Mouse (Mus musculus) forebrain, embryonic 11.5 days (tissue): ENCODE measurements at regions not wholly inside any gene's neighbourhood (a gene's known extent, or its start where the extent isn't known, plus 50 kb on each side); places are given as distances from the start of the nearest gene placed in this dataset.

Source experiments
- ATAC-seq: fragments of 200-750 bp; cut with Nextera tagmentation; replicated peaks from 2 replicates; pipeline ENCODE4 v1.8.0; 2017; ENCODE audit warnings: moderate TSS enrichment; ENCODE audit not compliant: low FRiP score
- DNase-seq: peaks from one replicate; pipeline ENCODE4 v3.0.0-alpha.2; 2017; ENCODE audit warnings: low spot score
- H3K27ac ChIP-seq: fragments of 300-500 bp; sonication (generic); 2 replicates; pipeline ENCODE4 v1.5.1; 2014; ENCODE audit warnings: low read depth, low read length
- H3K27me3 ChIP-seq: fragments of 300-500 bp; sonication (generic); 2 replicates; pipeline ENCODE4 v1.6.1; 2014; ENCODE audit warnings: mild to moderate bottlenecking, low read length, mixed read lengths; ENCODE audit not compliant: control insufficient read depth, insufficient read depth
- H3K36me3 ChIP-seq: fragments of 300-500 bp; sonication (generic); 2 replicates; pipeline ENCODE4 v1.6.1; 2014; ENCODE audit warnings: mild to moderate bottlenecking, low read length, moderate library complexity, mixed read lengths; ENCODE audit not compliant: control insufficient read depth, insufficient read depth
- H3K4me1 ChIP-seq: fragments of 300-500 bp; sonication (generic); replicated peaks from 2 replicates; pipeline ENCODE4 v1.6.1; 2014; ENCODE audit warnings: low read length, mixed read lengths; ENCODE audit not compliant: control insufficient read depth, insufficient read depth
- H3K4me2 ChIP-seq: fragments of 300-500 bp; sonication (generic); 2 replicates; pipeline ENCODE4 v1.6.1; 2014; ENCODE audit warnings: low read depth, mild to moderate bottlenecking, low read length, moderate library complexity, mixed read lengths; ENCODE audit not compliant: severe bottlenecking
- H3K4me3 ChIP-seq: fragments of 300-500 bp; sonication (generic); 2 replicates; pipeline ENCODE4 v1.5.1; 2014; ENCODE audit warnings: low read depth, low read length
- H3K9ac ChIP-seq: fragments of 300-500 bp; sonication (generic); 2 replicates; pipeline ENCODE4 v1.6.1; 2014; ENCODE audit warnings: low read length
- H3K9me3 ChIP-seq: fragments of 300-500 bp; sonication (generic); 2 replicates; pipeline ENCODE4 v1.6.1; 2016; ENCODE audit warnings: low read length, mixed read lengths; ENCODE audit not compliant: control insufficient read depth
- WGBS: fragments of 180-500 bp; shearing (Covaris S2); extraction: QIAGEN DNeasy Blood & Tissue Kit; methylation state at CpG from one replicate; pipeline ENCODE4 v1.1.7; 2014; 5-methylcytosine and 5-hydroxymethylcytosine counted together

DNA sequence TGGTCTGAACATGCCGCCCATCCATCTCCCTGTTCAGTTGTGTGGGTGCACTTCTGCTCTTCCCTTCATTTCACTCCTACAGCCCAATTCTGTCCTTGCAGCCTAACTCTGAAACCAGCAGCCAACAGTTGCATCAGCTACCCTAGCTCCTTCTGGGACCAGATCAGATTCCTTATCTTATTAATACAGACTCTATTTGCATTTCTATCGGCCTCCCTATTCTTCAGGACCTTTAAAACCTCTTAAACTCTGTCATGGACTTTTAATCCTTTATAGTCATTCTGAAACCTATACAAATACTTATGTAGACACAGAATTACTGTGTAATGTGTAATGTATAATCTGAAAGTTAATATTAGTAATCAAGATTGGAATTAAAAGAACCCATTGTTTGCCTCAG, 195.9 kb upstream of the Thbs1 start:
- Histone ChIP-seq H3K36me3 (no peaks in the 10 kb centered on the region), H3K27me3 (no peaks in the 10 kb centered on the region), H3K4me1 (no peaks in the 10 kb centered on the region), H3K9me3 (no peaks in the 10 kb centered on the region), H3K4me2 (no peak overlapping the region), H3K9ac (no peak overlapping the region), H3K27ac (no peak overlapping the region), H3K4me3 (no peak overlapping the region)
- DNase-seq: no peak
- 95% methylated on average over 2 of the region's 2 CpGs for WGBS
- no peak for ATAC-seq

DNA sequence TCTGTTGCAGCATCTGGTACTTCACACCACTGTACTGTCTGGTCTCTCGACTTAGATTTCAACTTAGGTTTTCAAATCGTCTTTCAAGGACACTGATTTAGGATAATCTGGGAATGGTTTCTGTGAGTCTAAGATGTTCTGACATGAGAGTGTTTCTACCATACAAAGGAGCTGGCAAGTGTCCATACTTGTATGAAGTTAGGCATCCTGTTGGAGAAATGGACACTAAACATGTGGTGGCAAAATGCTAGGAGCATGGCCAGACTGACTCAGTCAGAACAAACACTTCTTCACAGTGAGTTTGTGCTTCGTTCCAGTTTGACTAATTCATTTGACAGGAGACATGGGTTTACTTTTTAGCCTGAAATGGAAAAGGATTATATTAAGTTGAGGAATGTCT, 194.5 kb upstream of the Thbs1 start:
- H3K4me1 ChIP-seq: no peaks in the 10 kb centered on the region
- no peaks in the 10 kb centered on the region for H3K9me3 ChIP-seq
- DNase-seq (no peak), ATAC-seq (no peak)
- no peak overlapping the region for H3K4me2 ChIP-seq
- no peak overlapping the region for H3K9ac ChIP-seq
- H3K36me3 ChIP-seq: no peaks in the 10 kb centered on the region
- H3K4me3 ChIP-seq: no peak overlapping the region
- 84% methylated on average over 3 of the region's 3 CpGs for WGBS
- H3K27ac ChIP-seq: no peak overlapping the region
- no peaks in the 10 kb centered on the region for H3K27me3 ChIP-seq

DNA sequence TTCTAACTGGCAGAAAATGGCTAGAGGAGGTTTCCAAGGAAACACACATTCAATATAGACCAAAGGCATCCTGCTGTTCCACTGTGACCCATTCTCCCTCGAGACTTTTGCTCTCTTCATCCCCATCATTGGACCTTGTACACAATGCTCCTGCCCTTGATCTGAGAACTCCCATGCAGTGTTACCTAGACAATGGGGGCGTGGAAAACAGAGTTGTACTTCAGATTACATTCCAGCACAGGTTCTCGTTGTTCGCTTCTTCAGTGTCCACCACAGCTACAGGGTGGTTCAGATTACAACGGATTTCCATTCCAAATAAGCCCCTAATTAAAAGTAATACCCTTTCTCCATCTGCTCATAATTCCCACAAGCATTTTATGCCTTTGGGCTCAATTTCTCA, 186.8 kb upstream of the Thbs1 start:
- DNase-seq (peak; percentile 51), ATAC-seq (peak; percentile 73)
- 20% methylated on average over 5 of the region's 5 CpGs for WGBS
- no peaks in the 10 kb centered on the region for H3K36me3 ChIP-seq
- H3K27ac ChIP-seq: no peak overlapping the region
- H3K4me2 ChIP-seq: no peak overlapping the region
- H3K4me1 ChIP-seq: no peaks in the 10 kb centered on the region
- no peak overlapping the region for H3K4me3 ChIP-seq
- H3K9me3 ChIP-seq: no peaks in the 10 kb centered on the region
- no peak overlapping the region for H3K9ac ChIP-seq
- H3K27me3 ChIP-seq: no peaks in the 10 kb centered on the region

DNA sequence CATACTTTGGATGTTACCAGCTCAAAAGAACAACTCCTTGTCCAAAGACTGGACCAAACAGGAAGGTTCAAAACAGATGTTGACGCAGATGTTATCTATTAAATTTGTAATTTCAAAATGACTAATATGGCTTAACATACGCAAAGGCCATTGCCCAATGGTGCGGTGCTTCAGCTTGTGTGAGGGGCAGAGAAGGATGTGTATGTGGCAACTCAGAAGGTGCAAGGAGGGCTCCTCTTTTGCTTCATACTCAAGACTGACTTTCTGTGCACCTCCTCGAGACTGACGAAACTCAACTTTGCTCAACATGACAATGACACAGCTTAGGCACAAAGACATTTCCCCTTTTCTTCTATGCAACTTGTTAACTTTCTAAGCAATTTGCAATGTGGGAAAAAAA, 186.3 kb upstream of the Thbs1 start:
- H3K4me1 ChIP-seq: no peaks in the 10 kb centered on the region
- H3K9ac ChIP-seq: no peak overlapping the region
- no peak overlapping the region for H3K4me2 ChIP-seq
- ATAC-seq: no peak
- no peak for DNase-seq
- no peaks in the 10 kb centered on the region for H3K27me3 ChIP-seq
- H3K9me3 ChIP-seq: no peaks in the 10 kb centered on the region
- 88% methylated on average over 5 of the region's 5 CpGs for WGBS
- no peaks in the 10 kb centered on the region for H3K36me3 ChIP-seq
- H3K4me3 ChIP-seq: no peak overlapping the region
- H3K27ac ChIP-seq: no peak overlapping the region

DNA sequence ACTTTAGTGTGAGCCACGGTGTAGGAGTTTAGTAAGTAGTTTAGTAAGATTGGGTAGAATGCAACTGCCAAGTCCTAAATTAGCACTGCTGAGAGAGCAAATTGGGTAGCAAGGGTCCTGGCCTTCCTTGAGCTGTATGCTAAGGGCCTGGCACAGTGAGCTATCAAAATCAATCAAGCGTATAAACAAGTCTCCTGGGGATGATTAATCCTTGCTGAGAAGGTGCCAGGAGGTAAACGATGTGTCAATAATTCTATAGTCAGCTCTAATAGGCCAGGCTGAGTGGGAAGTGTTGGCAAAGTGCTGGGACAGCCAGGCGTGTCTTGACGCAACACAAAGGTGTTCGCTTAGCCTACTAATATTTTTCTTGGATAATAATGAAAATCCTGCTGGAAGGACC, 183.6 kb upstream of the Thbs1 start:
- no peak for DNase-seq
- WGBS: 47% methylated on average over 6 of the region's 6 CpGs
- Histone ChIP-seq H3K27ac (no peak overlapping the region), H3K36me3 (no peaks in the 10 kb centered on the region), H3K27me3 (no peaks in the 10 kb centered on the region), H3K4me3 (no peak overlapping the region), H3K4me1 (no peaks in the 10 kb centered on the region), H3K4me2 (no peak overlapping the region), H3K9ac (no peak overlapping the region), H3K9me3 (no peaks in the 10 kb centered on the region)
- peak; percentile 48 for ATAC-seq

DNA sequence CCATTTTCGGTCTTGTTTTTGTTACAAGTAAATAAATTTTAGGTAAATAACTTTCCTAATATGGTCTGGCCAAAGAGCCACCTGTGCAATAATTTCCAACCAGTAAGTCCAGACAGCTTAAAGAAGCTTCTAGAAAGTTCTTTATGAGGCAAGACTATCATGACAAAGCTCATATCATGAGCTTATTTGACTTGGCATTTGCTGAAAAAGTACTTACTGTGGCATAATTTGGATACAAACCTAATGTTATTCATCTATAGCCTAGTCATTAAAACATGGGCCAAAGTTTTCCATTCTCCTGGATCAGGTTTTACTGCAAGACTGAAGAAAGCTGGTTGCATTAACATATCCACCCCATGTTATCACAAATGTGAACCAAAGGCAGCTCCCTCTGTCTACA, 182.1 kb upstream of the Thbs1 start:
- no peak overlapping the region for H3K4me2 ChIP-seq
- H3K9me3 ChIP-seq: no peaks in the 10 kb centered on the region
- 97% methylated on average over 1 of the region's 1 CpGs for WGBS
- no peak for DNase-seq
- no peak for ATAC-seq
- H3K36me3 ChIP-seq: no peaks in the 10 kb centered on the region
- no peak overlapping the region for H3K27ac ChIP-seq
- no peak overlapping the region for H3K9ac ChIP-seq
- no peaks in the 10 kb centered on the region for H3K27me3 ChIP-seq
- no peaks in the 10 kb centered on the region for H3K4me1 ChIP-seq
- no peak overlapping the region for H3K4me3 ChIP-seq

DNA sequence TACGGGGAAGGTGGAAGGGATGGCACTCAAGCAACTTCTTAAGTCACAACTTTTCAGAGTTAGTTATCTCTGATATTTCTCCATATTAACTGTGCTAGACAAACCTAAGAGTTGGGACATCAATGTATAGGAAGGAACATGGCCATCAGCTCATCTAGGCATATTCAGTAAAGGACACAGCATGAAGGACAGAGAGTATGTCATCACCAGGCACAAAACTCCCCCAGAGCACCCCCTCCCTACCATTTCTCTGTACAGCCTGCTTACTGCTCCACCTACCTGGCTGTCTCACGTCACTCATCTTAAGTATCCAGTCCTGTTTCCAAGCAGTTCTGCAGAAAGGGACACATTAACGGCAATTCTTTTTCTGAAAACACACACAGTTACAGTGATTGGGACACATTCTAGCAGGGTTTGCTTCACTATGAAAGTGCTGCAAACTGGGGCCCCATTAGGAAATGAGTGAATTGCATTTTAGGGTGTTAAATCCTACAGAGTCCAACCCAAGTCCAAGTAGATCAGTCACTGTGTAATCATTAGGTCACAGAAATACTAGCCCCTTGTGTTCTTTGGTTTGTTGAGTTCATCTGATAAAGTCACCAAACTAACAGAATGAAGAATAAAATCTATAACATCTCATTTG, 180.7 kb upstream of the Thbs1 start:
- Histone ChIP-seq H3K4me3 (no peak overlapping the region), H3K9me3 (no peaks in the 10 kb centered on the region), H3K9ac (no peak overlapping the region), H3K4me2 (no peak overlapping the region), H3K27me3 (no peaks in the 10 kb centered on the region), H3K4me1 (no peaks in the 10 kb centered on the region), H3K27ac (no peak overlapping the region), H3K36me3 (no peaks in the 10 kb centered on the region)
- ATAC-seq (no peak), DNase-seq (no peak)
- 86% methylated on average over 3 of the region's 3 CpGs for WGBS

DNA sequence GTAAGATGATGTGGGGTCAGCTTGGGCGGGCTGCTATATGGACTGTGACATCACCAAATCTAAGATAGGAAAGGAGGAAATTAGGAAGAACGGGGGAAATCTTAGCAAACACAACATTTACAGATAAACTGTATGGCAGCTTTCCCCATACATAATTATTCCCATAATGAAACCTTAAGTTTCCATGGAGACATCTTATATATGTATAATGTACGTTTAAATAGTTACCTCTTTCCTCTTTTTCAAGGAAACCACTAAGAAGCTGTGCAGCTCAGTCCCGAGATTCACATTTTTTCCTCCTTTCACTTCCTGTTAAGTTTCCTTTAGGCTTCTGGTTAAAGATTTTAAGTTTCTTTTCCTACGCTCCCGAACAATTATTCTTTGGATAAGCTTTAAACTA, 175.1 kb upstream of the Thbs1 start:
- Histone ChIP-seq H3K27ac (no peak overlapping the region), H3K4me1 (no peaks in the 10 kb centered on the region; the same call in 1 of the 2 replicates), H3K36me3 (no peaks in the 10 kb centered on the region), H3K9me3 (no peaks in the 10 kb centered on the region), H3K9ac (no peak overlapping the region), H3K4me2 (no peak overlapping the region), H3K27me3 (no peaks in the 10 kb centered on the region), H3K4me3 (no peak overlapping the region)
- DNase-seq (no peak), ATAC-seq (no peak)
- 92% methylated on average over 6 of the region's 6 CpGs for WGBS

DNA sequence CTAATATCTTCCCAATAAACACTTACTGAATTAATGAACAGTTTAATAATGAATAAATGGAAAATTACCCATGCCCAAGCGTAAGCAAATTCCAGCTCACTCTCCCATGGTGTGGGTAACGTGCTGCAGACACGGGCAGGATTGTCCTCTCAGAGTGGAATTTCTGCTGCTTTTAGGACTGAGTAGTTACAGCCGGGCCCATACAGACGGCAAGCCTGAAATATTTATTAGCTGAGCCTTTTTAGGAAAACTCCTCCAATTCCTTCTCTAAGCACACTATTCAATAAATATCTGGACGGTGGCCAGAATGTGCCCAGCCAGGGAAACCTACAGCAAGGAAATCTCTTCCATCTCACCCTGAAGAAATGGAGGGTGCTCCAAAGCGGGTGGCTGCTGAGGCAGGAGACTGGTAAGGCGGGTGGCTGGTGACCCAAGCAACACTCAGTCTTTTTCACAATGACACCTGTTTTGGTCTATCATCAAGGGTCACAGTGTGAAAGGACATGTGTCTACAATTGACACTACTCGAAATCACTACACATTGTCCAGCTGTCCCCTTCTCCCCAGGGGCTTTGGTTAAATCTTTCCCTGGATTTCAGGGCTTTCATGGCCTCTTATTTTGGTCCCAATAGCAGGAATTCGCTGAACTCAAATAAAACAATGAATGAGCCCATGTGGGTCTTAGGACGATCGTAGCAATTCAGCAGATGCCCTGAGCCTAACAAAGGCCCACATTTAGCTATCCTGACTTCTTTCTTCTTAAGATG, 173.2 kb upstream of the Thbs1 start:
- no peak overlapping the region for H3K9ac ChIP-seq
- no peak overlapping the region for H3K4me3 ChIP-seq
- no peaks in the 10 kb centered on the region; the same call in 1 of the 2 replicates for H3K4me1 ChIP-seq
- H3K27ac ChIP-seq: no peak overlapping the region
- no peaks in the 10 kb centered on the region for H3K36me3 ChIP-seq
- H3K4me2 ChIP-seq: no peak overlapping the region
- H3K27me3 ChIP-seq: no peaks in the 10 kb centered on the region
- 27% methylated on average over 12 of the region's 12 CpGs for WGBS
- no peak for DNase-seq
- peak; percentile 54 for ATAC-seq
- no peaks in the 10 kb centered on the region for H3K9me3 ChIP-seq
